Mouse (Mus musculus) heart, adult 8-10 months (tissue): ENCODE measurements at regions not wholly inside any gene's neighbourhood (a gene's known extent, or its start where the extent isn't known, plus 50 kb on each side); places are given as distances from the start of the nearest gene placed in this dataset.

Source experiments
- DNase-seq: peaks from one replicate; pipeline ENCODE4 v3.0.0; 2022; ENCODE audit warnings: low spot score

GRCm38 (mm10) chr13:48171994-48172393 lies 89.0 kb upstream of the Id4 start:
- no peak for DNase-seq

GRCm38 (mm10) chr13:48192476-48192875 lies 68.6 kb upstream of the Id4 start:
- no peak for DNase-seq

- DNase-seq = peak; percentile 38
Observed at GRCm38 (mm10) chr13:48193942-48194341, 67.1 kb upstream of the Id4 start.

- no peak for DNase-seq
Observed at GRCm38 (mm10) chr13:48207824-48208223, 53.2 kb upstream of the Id4 start.
